Mouse (Mus musculus) myocyte (in vitro differentiated cells): ENCODE data around the gene Zfp775. TPM values are rescaled to one million over a fixed set of nuclear protein-coding genes. Genes with fewer than 3 reads are reported as not detected.
A peak's percentile ranks its signal among the peaks of the same experiment; 100 is the strongest.

Experiments used
- H3K27me3 ChIP-seq: one replicate; pipeline ENCODE4 v1.6.1; 2011; ENCODE audit not compliant: control insufficient read depth, insufficient read depth, insufficient read length
- H3K36me3 ChIP-seq: one replicate; pipeline ENCODE4 v1.6.1; 2011; ENCODE audit not compliant: control insufficient read depth, insufficient read depth
- H3K4me2 ChIP-seq: one replicate; pipeline ENCODE4 v1.6.1; 2011; ENCODE audit warnings: low read depth, control low read depth
- H3K4me3 ChIP-seq: one replicate; pipeline ENCODE4 v1.5.1; 2011; ENCODE audit warnings: mild to moderate bottlenecking, control low read depth, moderate library complexity
- H3K79me2 ChIP-seq: one replicate; pipeline ENCODE4 v1.6.1; 2011; ENCODE audit not compliant: control insufficient read depth, insufficient read depth
- H3ac ChIP-seq: one replicate; pipeline ENCODE4 v1.6.1; 2011; ENCODE audit not compliant: control insufficient read depth, insufficient read length
- CEBPB ChIP-seq: IDR thresholded peaks from 2 replicates; pipeline ENCODE4 v1.6.1; 2011; ENCODE audit warnings: mild to moderate bottlenecking, moderate library complexity; ENCODE audit not compliant: poor library complexity, insufficient read depth, severe bottlenecking
- E2F4 ChIP-seq: IDR thresholded peaks from one replicate; pipeline ENCODE4 v1.6.1; 2011; ENCODE audit warnings: mild to moderate bottlenecking, control low read depth, moderate library complexity; ENCODE audit not compliant: insufficient read depth
- MAX ChIP-seq: IDR thresholded peaks from one replicate; pipeline ENCODE4 v1.6.1; 2011; ENCODE audit warnings: low read depth, mild to moderate bottlenecking, control low read depth
- MYOD1 ChIP-seq, 3 experiments: IDR thresholded peaks; one replicate each; pipeline ENCODE4 v1.6.1; 2011; ENCODE audit warnings: control low read depth in 2 of 3, low read depth in 2 of 3, mild to moderate bottlenecking in 2 of 3, moderate library complexity in 1 of 3; ENCODE audit not compliant: insufficient read length in 2 of 3, control insufficient read depth in 1 of 3
- MYOG ChIP-seq, 3 experiments: IDR thresholded peaks; one replicate each; pipeline ENCODE4 v1.6.1; 2011; ENCODE audit warnings: control low read depth in 2 of 3, low read depth in 2 of 3, mild to moderate bottlenecking in 2 of 3; ENCODE audit not compliant: insufficient read length in 2 of 3, control insufficient read depth in 1 of 3, insufficient read depth in 1 of 3
- POLR2A ChIP-seq: IDR thresholded peaks from one replicate; pipeline ENCODE4 v1.6.1; 2011; ENCODE audit warnings: low read depth, mild to moderate bottlenecking, control low read depth, moderate library complexity; ENCODE audit not compliant: insufficient read length
- POLR2AphosphoS2 ChIP-seq: IDR thresholded peaks from one replicate; pipeline ENCODE4 v1.6.1; 2011; ENCODE audit warnings: low read depth, control low read depth; ENCODE audit not compliant: insufficient read length
- REST ChIP-seq: IDR thresholded peaks from one replicate; pipeline ENCODE4 v1.6.1; 2011; ENCODE audit warnings: mild to moderate bottlenecking, control low read depth, moderate library complexity; ENCODE audit not compliant: insufficient read depth, insufficient read length
- SRF ChIP-seq: IDR thresholded peaks from one replicate; pipeline ENCODE4 v1.6.1; 2011; ENCODE audit warnings: low read depth; ENCODE audit not compliant: control insufficient read depth, insufficient read length
- TCF12 ChIP-seq: IDR thresholded peaks from one replicate; pipeline ENCODE4 v1.6.1; 2011; ENCODE audit warnings: mild to moderate bottlenecking, control low read depth; ENCODE audit not compliant: poor library complexity, insufficient read depth, severe bottlenecking
- TCF3 ChIP-seq: IDR thresholded peaks from one replicate; pipeline ENCODE4 v1.6.1; 2011; ENCODE audit warnings: low read depth, control low read depth; ENCODE audit not compliant: insufficient read length
- USF1 ChIP-seq: IDR thresholded peaks from one replicate; pipeline ENCODE4 v1.6.1; 2011; ENCODE audit warnings: low read depth, mild to moderate bottlenecking, control low read depth, moderate library complexity
- polyA plus RNA-seq: library from polyadenylated mRNA; unstranded; fragments of >200 nt; fragmentation: generic; extraction: Trizol; gene quantifications from one replicate; pipeline ENCODE4 v1.2.1, GENCODE M21; 2012; ENCODE audit warnings: missing spikeins

Gene Zfp775
- polyA plus RNA-seq, 1 experiment = 4.1 TPM

DNA sequence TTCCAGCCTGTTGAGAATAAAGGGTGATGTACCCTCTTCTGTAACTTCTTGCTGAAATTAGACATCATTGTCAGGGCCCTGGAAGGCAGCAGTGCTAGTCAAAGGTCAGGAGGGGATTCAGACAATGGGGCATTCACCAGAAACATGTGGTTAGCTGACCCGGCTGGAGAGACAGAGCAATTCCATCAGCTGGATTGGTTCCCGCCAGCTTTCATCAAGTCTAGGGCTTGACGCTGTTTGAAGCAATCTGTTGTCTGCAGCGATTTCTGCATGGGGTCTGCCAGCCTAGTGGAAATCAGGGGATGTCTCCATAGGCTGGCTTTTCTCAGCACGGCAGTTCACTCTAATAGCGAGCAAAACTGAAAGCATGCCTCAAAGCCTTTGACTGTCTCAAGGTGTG lies 34.7 kb downstream of the Zfp775 start:
- Histone ChIP-seq H3K27me3 (peaks cover 4% of the 10 kb centered on the region), H3K4me2 (no peak overlapping the region), H3K4me3 (no peak overlapping the region), H3K79me2 (no peaks in the 10 kb centered on the region), H3K36me3 (no peaks in the 10 kb centered on the region), H3ac (no peak overlapping the region)
- no peak for TF ChIP-seq USF1
- TF ChIP-seq MYOD1 (IDR thresholded peaks at IDR 0.05; ENCODE audit: control insufficient read depth in 1 of 3, insufficient read length in 2 of 3, low read depth in 2 of 3) = no peak
- TF ChIP-seq CEBPB = no peak
- no peak for TF ChIP-seq POLR2A
- no peak for TF ChIP-seq POLR2AphosphoS2

DNA sequence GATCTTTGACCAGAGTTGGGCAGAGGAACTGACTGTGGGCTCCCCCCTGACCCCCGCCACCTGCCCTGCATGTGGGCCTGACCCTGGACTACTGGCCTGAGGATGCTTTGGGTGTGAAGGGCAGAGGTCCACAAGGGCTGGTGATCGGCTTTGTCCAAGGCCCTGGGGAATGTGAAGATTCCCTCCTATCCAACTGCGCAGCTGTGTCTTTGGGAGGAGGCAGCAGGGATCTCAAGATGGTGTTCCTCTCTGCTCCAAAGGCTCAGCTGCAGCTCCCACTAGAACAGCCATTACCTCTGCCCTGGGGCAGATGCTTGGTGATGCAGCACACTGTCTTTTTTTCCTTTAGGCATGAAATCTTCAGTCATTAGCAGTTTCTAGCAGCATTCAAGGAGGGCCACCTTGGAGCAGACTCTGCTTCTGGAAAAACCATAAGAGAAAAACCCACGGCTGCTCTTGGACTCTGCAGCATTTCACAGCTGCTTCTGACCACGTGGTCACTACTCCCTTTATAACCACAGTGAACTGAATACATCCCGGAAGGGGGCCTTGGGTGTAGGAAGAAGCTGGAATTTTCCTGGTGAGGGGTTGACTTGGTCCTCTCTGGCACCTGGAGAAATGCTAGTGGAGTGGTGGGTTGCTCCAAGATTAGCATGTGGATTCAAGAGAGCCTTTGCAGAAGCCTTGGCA lies 36.1 kb downstream of the Zfp775 start:
- H3ac ChIP-seq = no peak overlapping the region
- no peaks in the 10 kb centered on the region for H3K79me2 ChIP-seq
- no peak overlapping the region for H3K4me2 ChIP-seq
- H3K4me3 ChIP-seq = no peak overlapping the region
- H3K36me3 ChIP-seq = no peaks in the 10 kb centered on the region
- TF ChIP-seq USF1 (peak; percentile 18), MYOD1 (IDR thresholded peaks at IDR 0.05; ENCODE audit: control insufficient read depth in 1 of 3, insufficient read length in 2 of 3, low read depth in 2 of 3) (no peak), TCF12 (no peak)
- H3K27me3 ChIP-seq = no peaks in the 10 kb centered on the region

DNA sequence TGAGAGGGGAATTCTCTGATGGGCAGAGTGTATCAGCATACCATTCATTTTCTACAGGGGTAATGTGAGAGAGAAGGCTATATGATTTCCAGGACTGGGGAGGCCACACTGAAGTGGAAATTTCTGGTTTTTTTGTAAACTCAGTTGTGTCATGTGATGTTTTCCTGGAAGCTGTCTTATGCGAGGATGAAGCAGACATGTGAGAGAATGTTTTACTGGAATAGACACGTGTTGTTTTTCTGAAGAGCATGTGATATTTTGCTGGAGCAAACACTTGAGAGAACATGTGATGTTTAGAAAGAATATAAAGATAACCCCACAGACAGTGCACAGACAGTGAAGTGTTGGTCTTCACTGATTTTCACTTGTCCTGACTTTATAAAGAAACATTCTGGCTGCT lies 36.7 kb downstream of the Zfp775 start:
- Histone ChIP-seq H3K4me2 (no peak overlapping the region), H3K27me3 (no peaks in the 10 kb centered on the region), H3K79me2 (no peaks in the 10 kb centered on the region), H3K4me3 (no peak overlapping the region), H3ac (no peak overlapping the region), H3K36me3 (no peaks in the 10 kb centered on the region)
- TF ChIP-seq MYOD1 (IDR thresholded peaks at IDR 0.05; ENCODE audit: control insufficient read depth in 1 of 3, insufficient read length in 2 of 3, low read depth in 2 of 3) (no peak), E2F4 (no peak), USF1 (no peak), TCF12 (no peak), POLR2A (no peak), CEBPB (no peak), MYOG (IDR thresholded peaks at IDR 0.05; ENCODE audit: control insufficient read depth in 1 of 3, insufficient read depth in 1 of 3, insufficient read length in 2 of 3, low read depth in 2 of 3) (no peak), SRF (no peak), MAX (no peak), TCF3 (no peak), POLR2AphosphoS2 (no peak), REST (no peak)

DNA sequence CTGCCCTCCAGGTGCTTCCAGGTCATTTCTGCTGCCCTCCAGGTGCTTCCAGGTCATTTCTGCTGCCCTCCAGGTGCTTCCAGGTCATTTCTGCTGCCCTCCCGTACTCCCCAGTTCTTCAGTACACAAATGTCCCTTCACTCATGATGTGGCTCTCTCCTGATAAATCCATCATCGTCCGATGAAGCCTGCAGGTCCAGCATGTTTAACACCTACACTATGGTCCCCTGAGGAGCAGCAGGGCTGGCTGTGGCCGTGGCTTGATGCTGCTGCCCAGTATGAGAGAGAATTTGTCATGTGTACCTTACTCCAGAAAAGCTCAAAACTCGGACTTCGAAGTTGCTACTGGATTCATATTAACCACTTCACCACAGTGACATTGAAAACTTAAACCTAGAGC lies 39.5 kb downstream of the Zfp775 start:
- no peaks in the 10 kb centered on the region for H3K79me2 ChIP-seq
- TF ChIP-seq REST = no peak
- peaks cover 6% of the 10 kb centered on the region for H3K27me3 ChIP-seq
- H3K4me2 ChIP-seq = no peak overlapping the region
- no peaks in the 10 kb centered on the region for H3K36me3 ChIP-seq
- H3K4me3 ChIP-seq = no peak overlapping the region
- H3ac ChIP-seq = no peak overlapping the region

DNA sequence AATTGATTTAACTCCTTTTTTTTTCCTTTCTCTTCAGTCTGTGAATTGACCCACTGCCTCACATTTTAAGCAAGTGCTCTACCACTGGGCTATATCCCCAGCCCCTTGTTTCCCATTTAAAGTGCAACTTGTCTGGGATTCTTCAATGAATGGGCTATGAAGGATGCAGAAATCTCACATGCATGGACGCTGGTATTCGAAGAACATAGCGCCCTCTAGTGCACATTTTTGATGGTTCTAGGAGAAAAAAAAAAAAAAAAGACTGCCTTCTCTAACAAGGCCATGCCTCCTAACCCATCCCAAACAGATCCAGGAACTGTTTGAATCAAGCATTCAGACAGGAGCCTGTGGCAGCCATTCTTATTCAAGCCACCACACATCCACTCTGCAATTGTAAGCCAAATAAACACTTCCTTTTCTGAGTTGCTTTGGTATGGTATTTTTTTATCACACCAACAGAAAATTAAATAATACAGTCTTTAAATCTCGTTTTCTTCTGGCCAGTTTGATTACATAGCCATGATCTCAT lies 41.0 kb downstream of the Zfp775 start:
- no peaks in the 10 kb centered on the region for H3K36me3 ChIP-seq
- H3K79me2 ChIP-seq = no peaks in the 10 kb centered on the region
- H3ac ChIP-seq = no peak overlapping the region
- H3K4me3 ChIP-seq = no peak overlapping the region
- H3K27me3 ChIP-seq = peaks cover 6% of the 10 kb centered on the region
- H3K4me2 ChIP-seq = no peak overlapping the region
- TF ChIP-seq TCF12 (no peak), MYOG (IDR thresholded peaks at IDR 0.05; ENCODE audit: control insufficient read depth in 1 of 3, insufficient read depth in 1 of 3, insufficient read length in 2 of 3, low read depth in 2 of 3) (no peak), REST (no peak), POLR2AphosphoS2 (no peak), USF1 (no peak), E2F4 (no peak), MAX (no peak), POLR2A (no peak), MYOD1 (IDR thresholded peaks at IDR 0.05; ENCODE audit: control insufficient read depth in 1 of 3, insufficient read length in 2 of 3, low read depth in 2 of 3) (no peak), SRF (no peak), CEBPB (no peak), TCF3 (no peak)
